Mouse (Mus musculus): Measurements from ENCODE around the gene Arfrp1. TPM values are rescaled to one million over a fixed set of nuclear protein-coding genes. Genes with fewer than 3 reads are reported as not detected.

Gene Arfrp1
- 10 to 100 TPM; 39.5 to 41.4 TPM for total RNA-seq (2021)

DNA sequence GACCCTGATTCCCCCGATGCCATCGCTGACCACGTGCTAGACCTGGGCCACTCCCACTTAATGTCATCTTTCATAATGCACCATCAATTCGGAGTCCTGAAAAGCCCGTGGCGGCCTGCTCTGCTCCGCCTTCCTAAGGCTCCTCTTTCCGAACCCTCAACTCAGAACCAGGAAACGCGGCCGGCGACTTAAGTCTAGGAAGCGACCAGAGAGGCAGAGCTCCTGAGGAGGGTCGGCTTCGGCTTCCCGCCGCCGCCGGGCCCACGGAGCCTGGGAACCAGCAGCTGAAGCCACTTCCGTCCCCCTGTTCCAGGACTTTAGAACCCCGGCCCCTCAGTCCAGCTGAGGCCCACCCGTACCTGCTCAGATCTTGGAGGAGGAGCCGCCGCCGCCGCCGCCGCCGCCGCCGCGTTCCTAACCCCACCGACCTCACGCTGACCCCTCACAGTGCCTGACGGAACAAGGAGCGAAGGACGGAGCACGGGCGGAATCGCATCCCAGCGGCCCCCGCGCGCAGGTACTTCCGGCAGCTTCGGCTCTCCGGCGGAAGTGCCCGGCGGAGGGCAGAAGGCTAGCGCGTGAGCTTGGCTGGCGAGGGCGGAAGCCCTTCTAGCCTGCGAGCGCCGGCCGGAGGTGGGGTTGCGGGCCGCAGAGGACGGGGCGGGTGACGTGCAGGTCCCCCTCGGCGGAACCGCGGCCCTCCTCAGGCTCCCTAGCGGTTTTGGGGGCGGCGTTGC lies at the start of gene Arfrp1, which contains the start of gene Zgpat:
Gene Arfrp1 (minus strand): TSS at position 545 of the 737 bp plus-strand sequence.
Gene Zgpat (plus strand): TSS at position 69 of the 737 bp plus-strand sequence.
- DNase-seq (ENCODE audit: low spot score in 2 of 2) = peak; percentile 91 to 93
- intact Hi-C loops (cut with DNase I) = no loop called here

DNA sequence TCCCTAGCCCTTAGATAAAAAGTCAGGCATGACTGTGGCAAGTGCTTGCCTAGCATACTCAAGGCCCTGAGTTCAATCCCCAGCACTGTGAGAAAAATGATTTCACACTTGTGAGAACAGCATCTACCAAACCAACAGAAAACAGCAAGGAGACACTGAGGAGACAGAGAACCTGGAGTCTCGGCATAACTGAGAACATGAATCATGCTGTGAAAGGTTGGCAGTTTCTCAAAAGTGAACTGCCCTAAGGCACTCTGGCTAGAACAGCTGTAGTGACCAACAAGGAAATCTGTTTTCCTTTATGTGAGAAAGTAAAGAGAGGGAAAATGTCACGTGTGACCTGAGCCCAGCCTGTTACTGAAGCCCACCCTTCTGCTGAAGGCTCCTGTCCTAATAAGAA lies 47.9 kb upstream of the Arfrp1 start:
- intact Hi-C loops (cut with DNase I) = loop anchor here (5.0 kb wide), 1 partner anchor 169 kb away; the partner anchor contains the start of gene Uckl1
- no peak for DNase-seq (ENCODE audit: low spot score in 2 of 2)

DNA sequence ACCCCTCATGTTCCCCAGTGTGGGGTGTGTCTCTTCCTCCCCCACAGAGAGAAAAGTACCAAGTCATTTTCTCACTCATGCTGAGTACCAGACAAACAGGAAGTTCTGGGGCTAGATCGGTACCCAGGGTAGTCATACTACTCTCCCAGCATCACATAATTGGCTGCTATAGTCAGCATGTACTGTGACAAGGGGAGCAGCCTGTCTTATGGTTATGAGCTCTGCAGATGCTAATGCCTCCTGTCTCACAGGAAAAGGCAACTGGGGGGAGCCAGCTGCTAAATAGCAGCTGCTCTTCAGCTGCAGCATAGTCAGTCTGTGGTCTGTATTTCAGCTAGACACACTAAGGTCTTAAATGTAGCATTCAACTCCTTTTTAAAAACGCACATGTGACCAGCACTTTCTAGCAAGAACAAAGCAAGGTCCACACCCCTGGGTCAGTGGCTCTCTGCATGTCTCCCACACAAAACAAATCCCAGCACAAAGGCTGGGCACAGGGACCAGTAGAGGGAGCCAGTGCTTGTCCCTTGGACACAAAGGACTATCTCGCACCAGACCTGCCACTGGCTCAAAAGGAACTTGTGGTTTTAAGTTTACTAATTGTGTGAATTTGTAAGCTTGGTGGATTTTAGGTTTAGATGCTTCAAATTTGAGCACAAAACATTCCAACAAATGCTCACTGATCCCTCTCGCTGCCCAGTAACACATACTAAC lies 45.7 kb upstream of the Arfrp1 start:
- intact Hi-C loops (cut with DNase I) = loop anchor here (1.0 to 5.0 kb wide), 2 partner anchors 85 to 171 kb away; partner anchors contain the start of gene Uckl1
- peak; percentile 55 to 76 for DNase-seq (ENCODE audit: low spot score in 2 of 2)

DNA sequence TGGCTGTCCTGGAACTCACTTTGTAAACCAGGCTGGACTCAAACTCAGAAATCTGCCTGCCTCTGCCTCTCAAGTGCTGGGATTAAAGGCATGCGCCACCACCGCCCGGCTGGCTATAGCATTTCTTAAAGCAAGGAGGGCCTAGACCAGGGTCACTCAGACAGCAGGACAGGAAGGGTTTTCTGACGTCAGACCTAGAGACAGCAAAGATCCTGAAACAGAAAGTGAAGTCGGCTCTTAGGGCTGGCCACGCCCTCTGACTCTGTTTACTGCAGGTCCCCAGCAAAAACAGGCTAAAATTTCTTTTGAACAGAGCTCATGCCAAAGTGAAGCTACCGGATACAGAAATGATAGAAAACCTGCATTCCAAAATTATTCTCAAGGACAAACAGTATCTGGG lies 44.4 kb upstream of the Arfrp1 start:
- intact Hi-C loops (cut with DNase I) = loop anchor here (5.0 kb wide), 1 partner anchor 173 kb away; the partner anchor contains the start of gene Uckl1
- DNase-seq (ENCODE audit: low spot score in 2 of 2) = no peak

DNA sequence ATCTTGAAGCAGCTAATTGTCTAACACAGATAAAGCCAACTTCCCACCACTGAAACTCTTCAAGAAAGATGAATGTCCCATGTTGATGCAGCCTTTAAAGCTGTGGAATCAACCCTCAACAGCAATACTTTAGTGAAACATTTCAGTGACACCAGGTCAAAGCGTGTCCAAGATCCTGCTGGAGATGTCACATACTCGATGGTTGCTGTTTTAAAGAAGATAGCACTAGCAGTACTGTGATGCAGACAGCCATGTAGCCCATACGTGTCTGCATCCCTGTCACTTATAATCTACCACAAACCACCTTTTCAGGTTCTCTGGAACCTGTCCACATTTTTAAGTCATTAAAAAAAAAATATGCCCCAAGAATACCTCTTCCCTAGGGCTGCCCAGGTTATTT lies 38.5 kb upstream of the Arfrp1 start:
- intact Hi-C loops (cut with DNase I) = no loop called here
- DNase-seq (ENCODE audit: low spot score in 2 of 2) = no peak

DNA sequence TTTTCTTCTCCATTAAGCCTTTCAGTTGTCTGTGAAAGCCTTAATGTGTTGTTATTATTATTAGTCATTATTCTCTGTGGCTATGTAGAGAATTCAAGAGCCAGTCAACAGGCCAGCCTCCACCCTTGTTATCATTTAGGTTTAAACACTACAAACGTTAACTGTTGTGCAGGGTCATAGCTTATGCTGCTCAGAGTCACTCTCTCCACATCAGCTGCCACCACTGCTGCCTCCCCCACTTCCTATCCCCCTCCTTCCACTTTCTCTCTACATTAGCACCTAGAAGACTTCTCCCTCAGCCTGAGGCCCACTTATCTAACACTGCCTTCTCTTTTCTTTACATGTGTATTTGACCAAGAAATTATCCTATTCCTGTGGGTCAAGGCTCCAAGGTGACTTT lies 36.3 kb upstream of the Arfrp1 start:
- no peak for DNase-seq (ENCODE audit: low spot score in 2 of 2)
- intact Hi-C loops (cut with DNase I) = no loop called here

DNA sequence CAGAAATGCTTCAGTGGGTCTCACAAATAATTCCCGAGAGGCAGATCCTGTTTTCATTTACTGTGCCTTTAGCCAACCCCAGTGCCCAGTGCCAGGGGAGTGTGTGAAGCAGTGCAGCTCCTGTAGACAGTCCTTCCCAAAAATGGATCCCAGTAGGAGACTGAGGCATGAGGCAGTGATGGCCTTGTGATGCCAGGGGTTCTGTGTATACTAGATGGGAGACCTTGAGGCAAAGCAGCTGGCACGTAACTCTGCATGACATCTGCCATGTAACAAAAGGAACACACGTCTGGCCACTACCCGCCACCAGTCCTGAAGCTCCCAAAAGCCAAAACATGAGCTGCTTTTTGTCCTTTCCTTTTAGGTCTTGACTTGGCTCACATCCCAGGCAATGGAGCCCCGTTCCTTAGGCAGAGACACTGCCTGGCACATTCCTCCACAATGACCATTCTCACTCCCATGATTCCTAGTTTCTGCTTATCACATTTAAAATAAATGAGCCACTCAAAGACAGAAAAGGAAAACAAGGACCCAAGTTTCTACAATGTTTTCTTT lies 32.1 kb upstream of the Arfrp1 start:
- no peak for DNase-seq (ENCODE audit: low spot score in 2 of 2)
- intact Hi-C loops (cut with DNase I) = no loop called here

DNA sequence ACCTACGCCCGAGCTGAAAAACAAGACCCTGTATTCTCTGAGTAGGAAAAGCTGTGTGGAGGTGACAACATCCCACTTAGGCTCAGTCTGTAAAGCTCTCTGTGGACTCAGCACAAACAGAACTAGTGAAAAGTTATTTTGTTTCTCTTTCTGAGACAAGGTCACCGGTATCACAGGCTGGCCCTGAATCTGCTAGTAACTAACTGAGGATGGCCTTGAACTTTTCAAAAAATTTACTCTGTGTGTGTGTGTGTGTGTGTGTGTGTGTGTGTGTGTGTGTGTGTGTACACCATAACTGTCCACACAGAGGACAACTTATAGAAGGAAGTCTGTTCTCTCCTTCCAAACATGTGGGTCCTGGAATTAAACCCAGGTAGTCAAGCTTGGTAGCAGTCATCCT lies 28.9 kb upstream of the Arfrp1 start:
- no peak for DNase-seq (ENCODE audit: low spot score in 2 of 2)
- intact Hi-C loops (cut with DNase I) = loop anchor here (5.0 kb wide), 2 partner anchors 103 to 188 kb away; partner anchors contain the start of genes Tpd52l2 and Uckl1

DNA sequence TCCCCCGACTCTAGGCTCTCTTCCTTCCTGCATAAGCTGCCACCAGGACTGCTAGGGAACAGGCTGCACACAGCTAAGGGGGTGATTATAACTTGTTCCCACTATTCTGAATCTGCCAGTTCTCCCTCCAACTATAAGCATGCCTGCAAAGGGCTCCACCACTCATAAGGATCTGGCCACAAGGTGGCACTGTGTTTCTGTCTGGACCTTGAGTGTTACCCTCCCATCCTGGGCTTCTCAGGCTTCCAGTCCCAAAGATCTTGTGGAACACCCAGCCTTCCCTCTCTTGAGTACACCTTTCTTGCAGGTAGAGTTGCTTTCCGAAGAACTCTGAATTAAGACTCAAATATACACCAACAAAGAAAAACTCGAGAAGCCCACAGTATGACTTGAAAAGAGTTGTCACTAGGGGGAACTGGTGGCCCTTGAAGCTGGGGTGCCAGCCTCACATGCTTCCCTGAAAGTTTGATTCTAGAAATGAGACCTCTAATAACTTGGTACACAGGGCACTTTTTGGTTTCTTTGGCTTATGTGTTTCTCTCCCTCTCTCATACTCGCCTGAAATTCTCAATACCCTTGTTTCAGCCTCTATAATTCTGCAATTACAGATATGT lies 27.5 kb upstream of the Arfrp1 start:
- DNase-seq (ENCODE audit: low spot score in 2 of 2) = peak; percentile 87 to 93
- intact Hi-C loops (cut with DNase I) = loop anchor here (2.0 to 5.0 kb wide), 3 partner anchors 105 to 202 kb away; partner anchors contain the start of genes Tpd52l2 and Uckl1

DNA sequence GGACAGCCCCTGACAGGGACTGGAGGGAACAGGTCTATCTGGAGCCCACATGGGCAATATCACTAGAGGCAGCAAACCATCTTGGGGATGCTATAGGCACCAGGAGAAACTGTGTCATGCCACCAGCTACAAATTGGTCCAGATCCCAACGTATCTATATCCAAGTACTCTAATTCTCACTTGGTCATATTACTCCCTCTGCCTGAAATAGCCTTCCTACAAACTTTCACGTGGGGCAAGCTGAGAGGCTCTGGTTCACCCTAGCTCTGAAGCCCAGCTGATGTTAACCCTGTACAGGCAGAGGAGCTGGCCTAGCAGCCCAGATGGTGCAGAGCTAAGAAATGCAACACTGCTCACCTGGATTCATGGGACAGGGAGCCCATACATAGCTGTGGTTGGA lies 26.3 kb upstream of the Arfrp1 start:
- intact Hi-C loops (cut with DNase I) = loop anchor here (5.0 kb wide), 2 partner anchors 106 to 191 kb away; partner anchors contain the start of genes Tpd52l2 and Uckl1
- no peak for DNase-seq (ENCODE audit: low spot score in 2 of 2)

DNA sequence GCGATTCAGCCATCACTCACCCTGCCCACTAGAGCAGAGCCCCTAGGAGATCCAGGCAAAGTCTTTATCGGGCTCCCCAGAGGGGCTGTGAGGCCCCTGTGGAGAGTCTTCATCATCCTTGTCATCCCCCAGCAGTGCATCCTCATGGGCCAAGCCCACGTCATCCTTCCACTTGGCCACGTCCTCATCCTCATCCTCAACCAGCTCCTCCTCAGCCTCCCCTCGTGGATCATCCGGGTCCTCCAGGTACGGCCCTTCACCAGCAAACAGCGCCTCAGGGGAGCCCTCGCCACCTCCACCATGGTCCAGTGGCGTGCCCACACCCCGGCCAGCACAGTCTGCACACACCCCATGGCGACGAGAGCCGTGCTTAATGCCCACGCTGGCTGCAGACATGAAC lies 25.8 kb upstream of the Arfrp1 start:
- no peak for DNase-seq (ENCODE audit: low spot score in 2 of 2)
- intact Hi-C loops (cut with DNase I) = loop anchor here (5.0 kb wide), 2 partner anchors 106 to 191 kb away; partner anchors contain the start of genes Tpd52l2 and Uckl1

DNA sequence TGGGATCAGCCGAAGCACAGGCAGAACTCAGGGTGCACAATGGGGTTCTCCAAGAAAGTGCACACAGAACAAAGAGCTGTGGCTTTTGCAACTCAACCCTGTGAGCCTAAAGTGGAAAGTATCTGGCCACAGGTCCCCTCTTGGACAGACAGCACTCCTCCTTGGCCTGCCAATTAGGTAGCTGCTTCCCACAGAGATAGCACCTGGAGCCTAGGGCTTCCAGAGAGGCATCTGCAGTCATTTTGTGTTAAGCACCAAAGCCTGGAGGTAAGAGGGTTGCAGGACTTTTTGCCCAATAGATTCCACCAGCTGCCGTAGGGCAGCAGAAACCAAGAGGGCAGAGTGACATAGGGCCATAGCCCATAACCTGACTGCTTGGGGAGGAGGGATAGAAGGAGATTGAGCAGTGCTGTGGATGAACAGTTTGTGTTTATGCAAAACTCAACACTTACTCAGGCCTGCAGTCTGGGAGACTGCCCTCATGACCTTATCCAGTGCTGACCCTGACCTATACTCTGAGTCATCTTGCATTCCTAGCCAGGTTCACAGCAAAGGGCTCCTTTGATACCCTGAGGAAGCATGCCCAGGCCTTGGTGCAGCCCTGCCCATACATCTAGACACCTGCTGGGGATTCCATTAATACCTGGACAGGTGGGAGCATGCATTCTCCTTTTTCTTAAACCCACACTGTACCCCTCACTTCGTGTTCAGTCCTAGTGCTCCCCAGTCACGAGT lies 25.1 kb upstream of the Arfrp1 start:
- DNase-seq (ENCODE audit: low spot score in 2 of 2) = no peak
- intact Hi-C loops (cut with DNase I) = loop anchor here (5.0 kb wide), 2 partner anchors 107 to 192 kb away; partner anchors contain the start of genes Tpd52l2 and Uckl1

DNA sequence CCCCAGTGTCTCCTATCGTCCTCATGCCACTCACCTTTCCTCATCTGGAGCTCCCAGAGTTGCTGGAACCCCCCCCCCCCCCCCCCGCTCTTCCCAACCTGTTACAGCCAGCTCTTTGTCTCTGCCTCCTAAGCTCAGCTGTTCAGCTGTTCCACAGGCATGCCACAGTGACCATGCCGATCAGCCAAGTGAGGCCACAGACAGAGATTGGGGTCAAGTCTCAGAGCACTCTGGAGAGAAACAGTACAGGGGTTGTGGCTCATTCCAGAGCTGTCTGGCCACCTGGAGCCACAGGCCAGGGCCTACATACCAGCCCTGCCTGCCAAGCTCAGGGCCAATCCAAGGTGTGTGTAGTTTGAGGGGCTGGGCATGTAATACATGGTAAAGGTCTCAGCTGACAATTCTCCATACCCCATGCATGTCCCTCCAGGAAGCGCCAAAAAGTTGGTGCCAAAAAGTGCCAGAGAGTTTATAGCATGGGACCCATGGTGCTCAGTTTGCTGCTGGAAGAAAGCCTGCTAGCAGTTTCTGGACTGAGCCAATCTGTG lies 21.5 kb upstream of the Arfrp1 start:
- intact Hi-C loops (cut with DNase I) = no loop called here
- no peak for DNase-seq (ENCODE audit: low spot score in 2 of 2)

DNA sequence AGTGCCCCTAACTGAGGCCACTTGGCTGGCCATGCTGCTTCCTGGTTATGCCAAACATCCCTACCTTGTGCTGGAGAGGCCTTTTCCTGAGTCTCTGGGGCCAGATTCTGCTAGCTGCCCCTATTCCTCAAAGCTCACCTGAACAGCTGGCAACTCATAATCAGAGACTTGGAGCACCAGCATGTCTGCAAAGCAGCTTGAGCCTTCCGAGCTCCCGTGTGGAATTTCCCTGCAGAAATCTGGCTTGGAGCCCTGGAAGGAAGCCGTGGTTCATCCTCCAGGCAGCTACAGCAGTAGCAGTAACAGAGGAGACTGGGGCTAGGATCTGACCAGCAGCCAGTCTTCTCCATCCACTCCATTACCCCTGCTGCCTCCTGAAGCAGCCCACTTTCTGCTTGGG lies 20.7 kb upstream of the Arfrp1 start:
- intact Hi-C loops (cut with DNase I) = no loop called here
- peak; percentile 51 to 83 for DNase-seq (ENCODE audit: low spot score in 2 of 2)

DNA sequence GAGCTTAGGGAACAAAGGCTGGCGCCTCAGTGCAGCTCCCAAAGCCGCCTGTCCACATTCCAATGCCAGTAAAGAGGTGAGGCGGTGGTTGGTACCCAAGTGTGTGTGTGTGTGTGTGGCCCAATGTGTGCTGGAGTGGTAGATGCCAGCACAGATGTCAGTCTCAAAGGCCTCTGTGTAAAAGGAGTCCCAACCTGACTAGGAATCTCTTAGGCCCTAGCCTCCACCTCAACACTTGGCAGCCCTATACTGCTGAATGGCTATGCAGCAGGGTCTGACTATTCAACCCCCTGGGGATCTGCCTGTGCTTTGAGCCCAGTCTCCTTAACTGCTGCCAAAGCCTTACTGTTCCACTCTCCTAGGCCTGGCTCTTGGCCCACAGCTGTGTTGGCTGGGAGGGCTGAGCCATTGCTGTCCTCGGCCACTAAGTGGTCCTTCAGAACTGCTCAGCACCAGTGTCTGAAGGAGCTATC lies 19.8 kb upstream of the Arfrp1 start:
- peak in 1 of 2 experiments; percentile 32 for DNase-seq (ENCODE audit: low spot score in 2 of 2)
- intact Hi-C loops (cut with DNase I) = no loop called here

DNA sequence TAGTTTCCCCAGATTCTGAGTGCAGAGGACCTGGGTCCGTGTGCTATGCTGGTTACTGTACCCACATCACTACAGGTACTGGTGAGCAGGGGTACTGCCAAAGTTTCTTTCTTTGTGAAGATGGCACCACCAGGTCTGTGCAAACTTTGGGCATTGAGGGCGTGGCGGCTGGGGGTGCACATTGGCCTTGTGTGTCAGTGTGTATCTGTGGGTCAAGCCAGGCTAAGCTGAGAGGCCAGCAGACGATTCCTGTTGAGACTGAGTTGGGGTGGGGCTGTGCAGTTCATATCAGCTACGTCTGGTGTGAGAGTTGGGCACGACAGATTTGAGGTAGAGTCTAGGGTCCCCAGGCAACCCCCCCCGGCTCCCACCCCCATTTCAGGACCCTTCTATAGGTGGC lies 19.3 kb upstream of the Arfrp1 start:
- no peak for DNase-seq (ENCODE audit: low spot score in 2 of 2)
- intact Hi-C loops (cut with DNase I) = no loop called here

DNA sequence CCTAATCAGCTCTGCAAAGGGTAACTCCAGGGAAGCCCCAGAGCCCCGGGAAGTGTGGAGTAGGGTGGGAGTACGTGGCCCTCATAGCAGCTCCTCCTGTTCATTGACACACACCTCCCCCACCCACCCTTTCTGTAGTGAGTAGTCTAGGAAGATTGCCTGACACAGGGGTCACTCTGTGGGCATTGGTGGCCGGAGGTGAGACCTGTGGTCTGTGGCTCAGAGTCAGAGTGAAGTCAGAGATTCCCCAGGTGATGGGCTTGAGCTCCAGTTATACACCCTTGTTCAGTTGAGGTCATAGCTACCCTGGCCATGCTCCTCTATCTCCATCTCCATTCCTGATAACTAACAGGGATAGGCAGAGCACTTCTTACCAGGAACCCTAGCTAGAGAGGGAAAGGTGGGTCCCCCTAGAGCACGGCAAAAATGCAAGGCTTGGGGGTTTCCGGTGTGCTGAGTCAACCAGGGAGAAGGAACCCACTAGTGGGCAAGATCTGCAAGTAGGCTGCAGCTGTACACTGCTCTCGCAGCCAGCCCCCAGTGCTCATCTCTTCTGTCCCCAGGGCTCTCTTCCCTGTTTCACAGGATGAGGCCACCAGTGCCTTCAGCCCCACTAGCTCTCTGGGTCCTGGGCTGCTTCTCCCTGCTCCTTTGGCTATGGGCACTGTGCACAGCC lies 16.6 kb upstream of the Arfrp1 start:
- intact Hi-C loops (cut with DNase I) = no loop called here
- no peak for DNase-seq (ENCODE audit: low spot score in 2 of 2)

DNA sequence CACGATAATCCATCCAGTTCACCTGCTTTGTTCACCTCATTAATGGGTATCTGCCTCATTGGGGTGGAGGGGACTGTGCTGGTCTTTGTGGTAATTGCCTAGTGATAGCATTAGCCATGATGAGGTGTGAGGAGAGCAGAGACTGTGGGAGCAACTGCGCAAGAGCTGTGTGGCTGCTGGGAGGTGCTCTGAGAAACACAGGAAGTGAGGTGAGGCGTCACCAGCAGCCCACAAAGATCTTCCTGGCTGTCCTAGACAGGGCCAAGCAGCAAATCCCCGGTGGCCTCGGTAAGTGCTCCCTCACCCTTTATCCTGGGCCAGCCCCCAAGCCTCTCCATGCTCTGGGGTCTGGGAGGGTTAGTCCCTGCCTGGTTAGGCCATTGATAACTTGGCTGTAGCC lies 15.9 kb upstream of the Arfrp1 start:
- no peak for DNase-seq (ENCODE audit: low spot score in 2 of 2)
- intact Hi-C loops (cut with DNase I) = no loop called here
